Mouse (Mus musculus): ENCODE data around the gene Bdnf. TPM values are rescaled to one million over a fixed set of nuclear protein-coding genes. Genes with fewer than 3 reads are reported as not detected.

Bdnf gene
- total and polyA plus RNA-seq, 2 experiments from 2014 or later = 7.8 to 10.7 TPM

GRCm38 (mm10) chr2:109711049-109711448, 36.5 kb downstream of the Bdnf start:
- Histone ChIP-seq H3K4me2 (ENCODE audit: low read depth, low read length, poor library complexity, severe bottlenecking) (no peak overlapping the region), H3K4me1 (ENCODE audit: insufficient read depth, low read length) (no peaks in the 10 kb centered on the region), H3K4me3 (ENCODE audit: low read depth, low read length) (no peak overlapping the region), H3K9ac (replicated peaks; ENCODE audit: low read length, poor library complexity, severe bottlenecking) (no peak overlapping the region), H3K27ac (ENCODE audit: low read depth, low read length) (no peak overlapping the region), H3K27me3 (ENCODE audit: insufficient read depth, low read length) (no peaks in the 10 kb centered on the region), H3K9me3 (ENCODE audit: low read length) (no peaks in the 10 kb centered on the region), H3K36me3 (ENCODE audit: insufficient read depth, low read length) (no peaks in the 10 kb centered on the region)
- TF ChIP-seq CTCF (IDR thresholded peaks at IDR 0.05) = no peak
- WGBS = 88% methylated on average over 1 of the region's 1 CpGs
- no peak for DNase-seq (ENCODE audit: low spot score)
- no peak for ATAC-seq (ENCODE audit: low FRiP score)

GRCm38 (mm10) chr2:109725261-109725660, 50.8 kb downstream of the Bdnf start:
- DNase-seq (ENCODE audit: low spot score) (no peak), ATAC-seq (ENCODE audit: low FRiP score) (no peak)
- 94% methylated on average over 3 of the region's 3 CpGs for WGBS
- Histone ChIP-seq H3K27ac (ENCODE audit: low read depth, low read length) (no peak overlapping the region), H3K9ac (replicated peaks; ENCODE audit: low read length, poor library complexity, severe bottlenecking) (no peak overlapping the region), H3K4me3 (ENCODE audit: low read depth, low read length) (no peak overlapping the region), H3K27me3 (ENCODE audit: insufficient read depth, low read length) (no peaks in the 10 kb centered on the region), H3K9me3 (ENCODE audit: low read length) (no peaks in the 10 kb centered on the region), H3K4me1 (ENCODE audit: insufficient read depth, low read length) (no peaks in the 10 kb centered on the region), H3K36me3 (ENCODE audit: insufficient read depth, low read length) (0 out of 2 replicates have a peak, but pooled peaks cover 2% of the 10 kb centered on the region), H3K4me2 (ENCODE audit: low read depth, low read length, poor library complexity, severe bottlenecking) (no peak overlapping the region)
- no peak for TF ChIP-seq CTCF (IDR thresholded peaks at IDR 0.05)

- WGBS = 67% methylated on average over 6 of the region's 6 CpGs
- Histone ChIP-seq H3K4me2 (ENCODE audit: low read depth, low read length, poor library complexity, severe bottlenecking) (no peak overlapping the region), H3K27ac (ENCODE audit: low read depth, low read length) (no peak overlapping the region), H3K9me3 (ENCODE audit: low read length) (no peaks in the 10 kb centered on the region), H3K4me1 (ENCODE audit: insufficient read depth, low read length) (no peaks in the 10 kb centered on the region), H3K4me3 (ENCODE audit: low read depth, low read length) (no peak overlapping the region), H3K27me3 (ENCODE audit: insufficient read depth, low read length) (no peaks in the 10 kb centered on the region), H3K9ac (replicated peaks; ENCODE audit: low read length, poor library complexity, severe bottlenecking) (no peak overlapping the region), H3K36me3 (ENCODE audit: insufficient read depth, low read length) (0 out of 2 replicates have a peak, but pooled peaks cover 2% of the 10 kb centered on the region)
- no peak for DNase-seq (ENCODE audit: low spot score)
- no peak for TF ChIP-seq CTCF (IDR thresholded peaks at IDR 0.05)
- no peak for ATAC-seq (ENCODE audit: low FRiP score)
Observed at GRCm38 (mm10) chr2:109725831-109726230, 51.3 kb downstream of the Bdnf start.

- DNase-seq (ENCODE audit: low spot score) (no peak), ATAC-seq (ENCODE audit: low FRiP score) (no peak)
- TF ChIP-seq CTCF (IDR thresholded peaks at IDR 0.05) = no peak
- Histone ChIP-seq H3K4me3 (ENCODE audit: low read depth, low read length) (no peak overlapping the region), H3K36me3 (ENCODE audit: insufficient read depth, low read length) (no peaks in the 10 kb centered on the region), H3K4me2 (ENCODE audit: low read depth, low read length, poor library complexity, severe bottlenecking) (no peak overlapping the region), H3K4me1 (ENCODE audit: insufficient read depth, low read length) (no peaks in the 10 kb centered on the region), H3K27ac (ENCODE audit: low read depth, low read length) (no peak overlapping the region), H3K9me3 (ENCODE audit: low read length) (no peaks in the 10 kb centered on the region), H3K27me3 (ENCODE audit: insufficient read depth, low read length) (no peaks in the 10 kb centered on the region), H3K9ac (replicated peaks; ENCODE audit: low read length, poor library complexity, severe bottlenecking) (no peak overlapping the region)
- WGBS = 95% methylated on average over 1 of the region's 1 CpGs
Observed at GRCm38 (mm10) chr2:109729221-109729620, 54.7 kb downstream of the Bdnf start.

GRCm38 (mm10) chr2:109733201-109734039, 58.9 kb downstream of the Bdnf start:
- TF ChIP-seq CTCF (IDR thresholded peaks at IDR 0.05) = no peak
- DNase-seq (ENCODE audit: low spot score) (no peak), ATAC-seq (ENCODE audit: low FRiP score) (no peak)
- Histone ChIP-seq H3K4me3 (ENCODE audit: low read depth, low read length) (no peak overlapping the region), H3K4me2 (ENCODE audit: low read depth, low read length, poor library complexity, severe bottlenecking) (no peak overlapping the region), H3K36me3 (ENCODE audit: insufficient read depth, low read length) (no peaks in the 10 kb centered on the region), H3K27me3 (ENCODE audit: insufficient read depth, low read length) (no peaks in the 10 kb centered on the region), H3K9me3 (ENCODE audit: low read length) (no peaks in the 10 kb centered on the region), H3K4me1 (ENCODE audit: insufficient read depth, low read length) (no peaks in the 10 kb centered on the region), H3K27ac (ENCODE audit: low read depth, low read length) (no peak overlapping the region), H3K9ac (replicated peaks; ENCODE audit: low read length, poor library complexity, severe bottlenecking) (no peak overlapping the region)
- 66% methylated on average over 9 of the region's 9 CpGs for WGBS

GRCm38 (mm10) chr2:109734228-109734627, 59.7 kb downstream of the Bdnf start:
- H3K27ac ChIP-seq (ENCODE audit: low read depth, low read length) = no peak overlapping the region
- no peaks in the 10 kb centered on the region for H3K9me3 ChIP-seq (ENCODE audit: low read length)
- WGBS = 94% methylated on average over 3 of the region's 3 CpGs
- H3K4me3 ChIP-seq (ENCODE audit: low read depth, low read length) = no peak overlapping the region
- no peak overlapping the region for H3K9ac ChIP-seq (replicated peaks; ENCODE audit: low read length, poor library complexity, severe bottlenecking)
- H3K36me3 ChIP-seq (ENCODE audit: insufficient read depth, low read length) = no peaks in the 10 kb centered on the region
- DNase-seq (ENCODE audit: low spot score) = no peak
- H3K27me3 ChIP-seq (ENCODE audit: insufficient read depth, low read length) = no peaks in the 10 kb centered on the region
- no peaks in the 10 kb centered on the region for H3K4me1 ChIP-seq (ENCODE audit: insufficient read depth, low read length)
- no peak for ATAC-seq (ENCODE audit: low FRiP score)
- H3K4me2 ChIP-seq (ENCODE audit: low read depth, low read length, poor library complexity, severe bottlenecking) = no peak overlapping the region
- TF ChIP-seq CTCF (IDR thresholded peaks at IDR 0.05) = no peak

Measured in midbrain, postnatal 0 days (tissue).